Mouse (Mus musculus): Measurements from ENCODE around the gene Ctr9. TPM values are rescaled to one million over a fixed set of nuclear protein-coding genes. Genes with fewer than 3 reads are reported as not detected.
A peak's percentile ranks its signal among the peaks of the same experiment; 100 is the strongest.

Ctr9 gene
- total RNA-seq (2017), result 87.3 and 90.9 TPM in 2 replicates

- ATAC-seq (replicated peaks; ENCODE audit: low read depth, poor library complexity, severe bottlenecking), result peak; percentile 93
These were observed at the start of gene Ctr9 for GRCm38 (mm10) chr7:111028281-111029045. Ctr9 (plus strand) TSS chr7:111028951.

DNA sequence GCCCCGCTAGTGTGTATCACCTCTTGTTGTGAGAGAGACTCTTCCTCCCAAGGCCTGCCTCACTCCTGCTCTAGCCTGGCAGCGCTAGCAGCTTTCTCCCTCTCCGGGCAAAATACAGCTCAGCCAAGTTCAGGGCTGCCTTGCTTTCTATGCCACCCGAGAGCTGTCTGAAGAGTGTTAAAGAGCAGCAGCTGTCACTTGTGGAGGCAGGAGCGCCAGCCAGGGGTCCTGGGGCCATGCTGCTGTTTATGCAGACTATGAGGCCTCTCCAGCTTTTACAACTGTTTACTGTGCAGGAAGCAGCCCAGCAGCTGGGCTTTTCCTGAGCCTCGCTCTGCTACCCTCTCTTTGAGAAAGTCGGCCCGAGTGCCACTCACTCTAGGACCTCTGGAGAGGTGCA is 47.7 kb upstream of the Ctr9 start:
- ATAC-seq (replicated peaks; ENCODE audit: low read depth, poor library complexity, severe bottlenecking), result no peak

GRCm38 (mm10) chr7:110982053-110982705 is 46.6 kb upstream of the Ctr9 start, which contains the start of gene Mrvi1:
Mrvi1 (minus strand) TSS chr7:110982461.
- no peak for ATAC-seq (replicated peaks; ENCODE audit: low read depth, poor library complexity, severe bottlenecking)

GRCm38 (mm10) chr7:110982764-110983163 is 46.0 kb upstream of the Ctr9 start:
- ATAC-seq (replicated peaks; ENCODE audit: low read depth, poor library complexity, severe bottlenecking), result peak; percentile 88

DNA sequence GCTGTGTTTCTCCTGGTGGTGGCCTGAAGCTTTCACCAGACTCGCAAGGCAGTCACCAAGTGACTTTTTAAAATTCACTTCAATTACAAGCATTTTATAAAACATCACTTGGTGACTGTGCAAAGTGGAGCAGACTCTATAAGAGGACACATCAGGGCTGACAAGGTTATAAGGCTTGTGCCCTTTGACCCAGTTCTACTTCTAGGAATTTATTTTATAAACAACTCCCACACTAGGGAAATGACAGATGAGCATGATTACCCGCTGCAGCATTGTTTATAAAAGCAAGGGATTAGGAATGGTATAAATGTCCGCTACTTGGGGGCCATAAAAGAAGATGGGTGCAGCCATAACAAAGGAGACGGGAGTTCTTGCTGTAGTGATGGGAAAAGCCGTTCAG is 45.1 kb upstream of the Ctr9 start:
- ATAC-seq (replicated peaks; ENCODE audit: low read depth, poor library complexity, severe bottlenecking), result no peak

- ATAC-seq (replicated peaks; ENCODE audit: low read depth, poor library complexity, severe bottlenecking), result no peak
These were observed 43.0 kb upstream of the Ctr9 start for GRCm38 (mm10) chr7:110985581-110986265.

- no peak for ATAC-seq (replicated peaks; ENCODE audit: low read depth, poor library complexity, severe bottlenecking)
These were observed 40.7 kb upstream of the Ctr9 start for GRCm38 (mm10) chr7:110988081-110988480.

- peak; percentile 27; the same call in 1 of the 2 replicates for ATAC-seq (replicated peaks; ENCODE audit: low read depth, poor library complexity, severe bottlenecking)
These were observed 39.4 kb upstream of the Ctr9 start for GRCm38 (mm10) chr7:110989286-110989879.

- peak; percentile 45; the same call in 1 of the 2 replicates for ATAC-seq (replicated peaks; ENCODE audit: low read depth, poor library complexity, severe bottlenecking)
These were observed 38.2 kb upstream of the Ctr9 start for GRCm38 (mm10) chr7:110990356-110991220.

- ATAC-seq (replicated peaks; ENCODE audit: low read depth, poor library complexity, severe bottlenecking), result no peak
These were observed 37.6 kb upstream of the Ctr9 start for GRCm38 (mm10) chr7:110991221-110991494.

DNA sequence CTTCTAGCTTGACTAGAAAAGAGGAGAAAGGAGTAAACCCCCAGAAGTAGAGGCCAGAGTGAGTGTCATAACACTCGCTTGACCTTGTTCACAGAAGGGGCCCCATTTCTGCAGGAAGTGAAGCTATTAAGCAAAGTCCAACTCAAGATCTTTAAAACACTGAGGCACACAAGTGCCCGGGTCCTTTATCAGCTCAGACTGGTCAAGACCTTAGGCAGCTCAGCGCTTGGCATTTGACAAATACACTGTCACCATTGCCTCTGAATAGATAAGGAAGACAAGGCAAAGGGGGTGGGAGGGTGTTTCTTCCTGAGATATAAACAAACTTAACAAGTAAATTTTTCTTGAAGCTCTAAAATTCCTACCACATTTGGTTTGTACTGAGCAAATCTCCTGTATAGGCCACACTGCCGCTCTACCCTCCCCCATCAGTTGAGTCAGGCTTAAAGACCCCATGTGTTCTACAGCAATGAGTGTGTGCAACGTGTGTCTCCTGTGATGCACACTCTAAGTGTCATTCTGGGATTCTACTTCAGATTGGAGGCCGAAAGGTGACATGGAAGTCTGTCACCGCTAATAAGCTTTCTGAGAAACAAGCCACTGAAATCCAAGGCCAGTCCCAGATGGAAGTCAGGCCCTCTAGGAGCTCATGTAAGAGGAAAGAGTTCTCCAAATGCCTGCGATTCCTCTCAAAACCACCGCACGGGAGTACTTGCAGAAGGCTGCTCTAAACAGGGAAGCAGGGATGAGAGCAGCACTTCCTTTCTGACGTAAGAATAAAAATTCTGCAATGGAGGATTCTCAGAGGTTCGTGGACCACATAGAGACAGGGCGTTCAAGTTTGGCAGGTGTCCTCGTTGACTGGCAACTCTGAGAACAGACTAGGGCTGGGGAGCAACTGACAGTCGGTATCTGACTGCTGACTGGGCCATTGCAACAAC is 29.6 kb upstream of the Ctr9 start:
- ATAC-seq (replicated peaks; ENCODE audit: low read depth, poor library complexity, severe bottlenecking), result peak; percentile 30

GRCm38 (mm10) chr7:111004136-111004840 is 24.5 kb upstream of the Ctr9 start:
- ATAC-seq (replicated peaks; ENCODE audit: low read depth, poor library complexity, severe bottlenecking), result peak; percentile 97

DNA sequence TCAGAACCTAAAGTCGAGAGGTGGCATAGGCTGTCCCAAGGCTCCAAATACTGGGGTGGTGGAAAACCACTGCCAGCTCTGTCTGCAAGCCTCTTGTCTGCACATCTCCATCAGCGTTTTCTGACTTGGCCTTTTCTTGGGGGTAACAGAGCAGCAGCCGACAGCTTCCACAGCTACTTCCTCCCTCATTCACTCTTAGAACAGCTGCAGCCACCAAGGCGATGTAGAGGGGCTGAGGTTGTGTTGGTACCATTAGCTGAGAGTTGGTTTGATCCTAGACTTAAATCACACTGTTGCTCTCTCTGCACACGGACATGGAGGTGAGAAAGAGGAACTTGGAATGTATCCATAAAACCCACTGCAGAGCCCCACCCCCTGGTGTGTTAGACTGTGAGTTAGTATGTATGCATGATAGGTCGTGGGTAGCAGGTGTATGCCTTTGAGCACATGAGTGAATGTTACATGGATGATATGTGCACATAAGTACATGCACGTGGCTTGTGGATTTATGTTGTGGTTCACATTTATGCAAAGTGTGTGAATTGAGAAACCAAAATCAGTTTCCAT is 14.6 kb upstream of the Ctr9 start:
- ATAC-seq (replicated peaks; ENCODE audit: low read depth, poor library complexity, severe bottlenecking), result peak; percentile 72

GRCm38 (mm10) chr7:111014893-111015292 is 13.9 kb upstream of the Ctr9 start:
- ATAC-seq (replicated peaks; ENCODE audit: low read depth, poor library complexity, severe bottlenecking), result peak; percentile 92

DNA sequence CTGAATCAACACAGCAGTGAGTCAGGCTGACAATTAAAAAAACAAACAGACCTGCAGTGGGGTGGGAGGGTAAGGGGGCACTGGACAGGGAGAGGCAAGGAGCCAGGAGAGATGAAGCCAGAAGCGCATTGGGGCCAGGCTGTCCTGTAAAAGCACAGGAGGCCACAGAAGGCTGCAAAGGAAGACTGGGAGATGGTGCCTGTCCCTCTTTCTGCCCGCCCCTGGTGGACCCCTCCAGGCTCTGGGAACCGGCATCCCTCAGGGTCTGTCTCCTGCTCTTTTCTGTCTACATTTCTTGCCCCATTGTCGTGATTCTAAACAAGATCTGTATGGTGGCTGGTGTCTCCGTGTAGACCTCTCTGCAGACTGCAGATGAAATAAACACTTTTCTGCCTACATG is 13.0 kb upstream of the Ctr9 start:
- ATAC-seq (replicated peaks; ENCODE audit: low read depth, poor library complexity, severe bottlenecking), result no peak

DNA sequence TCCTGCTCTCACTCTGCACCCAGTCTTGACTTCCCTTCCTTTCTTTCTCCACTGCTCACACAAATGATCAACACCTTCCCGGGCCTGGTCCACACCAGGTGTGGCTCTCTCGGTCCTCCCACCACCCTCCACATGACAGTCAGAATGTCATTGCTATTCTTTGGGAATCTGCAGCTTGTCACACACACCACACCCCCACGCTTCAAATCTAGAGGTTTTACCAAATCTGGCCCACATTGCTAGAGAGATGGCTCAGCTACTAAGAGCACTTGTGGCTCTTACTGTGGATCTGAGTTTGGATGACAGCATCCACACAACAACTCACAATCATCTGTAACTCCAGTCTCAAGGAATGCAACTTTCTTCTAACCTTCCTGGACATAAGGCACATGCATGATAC is 11.8 kb upstream of the Ctr9 start:
- no peak for ATAC-seq (replicated peaks; ENCODE audit: low read depth, poor library complexity, severe bottlenecking)

- no peak for ATAC-seq (replicated peaks; ENCODE audit: low read depth, poor library complexity, severe bottlenecking)
These were observed 7.9 kb upstream of the Ctr9 start for GRCm38 (mm10) chr7:111020814-111021213.

GRCm38 (mm10) chr7:111024068-111024594 is 4.6 kb upstream of the Ctr9 start:
- no peak for ATAC-seq (replicated peaks; ENCODE audit: low read depth, poor library complexity, severe bottlenecking)
